Mouse (Mus musculus) neural tube, embryonic 15.5 days (tissue): ENCODE measurements around the gene Slc25a44. TPM values are rescaled to one million over a fixed set of nuclear protein-coding genes. Genes with fewer than 3 reads are reported as not detected.
"Not testable (repeated sequence)": the region's sequence is repeated elsewhere in the genome, so short reads cannot be mapped to it uniquely, and the experiment has no call there.

Experiments used
- ATAC-seq: fragments of 200-750 bp; cut with Nextera tagmentation; 2 replicates; pipeline ENCODE4 v1.8.0; 2017; ENCODE audit warnings: mild to moderate bottlenecking, moderate TSS enrichment, moderate library complexity; ENCODE audit not compliant: low FRiP score
- H3K27ac ChIP-seq: fragments of 300-500 bp; sonication (generic); replicated peaks from 2 replicates; pipeline ENCODE4 v1.5.1; 2015; ENCODE audit warnings: mild to moderate bottlenecking, inconsistent platforms
- H3K27me3 ChIP-seq: fragments of 300-500 bp; sonication (generic); replicated peaks from 2 replicates; pipeline ENCODE4 v1.6.1; 2015; ENCODE audit warnings: inconsistent platforms
- H3K36me3 ChIP-seq: fragments of 300-500 bp; sonication (generic); 2 replicates; pipeline ENCODE4 v1.6.1; 2015; ENCODE audit warnings: inconsistent platforms
- H3K4me1 ChIP-seq: fragments of 300-500 bp; sonication (generic); 2 replicates; pipeline ENCODE4 v1.6.1; 2015; ENCODE audit warnings: inconsistent platforms
- H3K4me2 ChIP-seq: fragments of 300-500 bp; sonication (generic); 2 replicates; pipeline ENCODE4 v1.6.1; 2015; ENCODE audit warnings: inconsistent platforms, mild to moderate bottlenecking, moderate library complexity
- H3K4me3 ChIP-seq: fragments of 300-500 bp; sonication (generic); replicated peaks from 2 replicates; pipeline ENCODE4 v1.5.1; 2015; ENCODE audit warnings: mild to moderate bottlenecking, inconsistent platforms
- H3K9ac ChIP-seq: fragments of 300-500 bp; sonication (generic); replicated peaks from 2 replicates; pipeline ENCODE4 v1.6.1; 2015; ENCODE audit warnings: mild to moderate bottlenecking, inconsistent platforms
- H3K9me3 ChIP-seq: fragments of 300-500 bp; sonication (generic); replicated peaks from 2 replicates; pipeline ENCODE4 v1.6.1; 2016; ENCODE audit warnings: inconsistent platforms
- WGBS: fragments of 180-500 bp; shearing (Covaris S2); methylation state at CpG from one replicate; pipeline ENCODE4 v1.1.7; 2015; ENCODE audit warnings: mixed read lengths; 5-methylcytosine and 5-hydroxymethylcytosine counted together
- polyA plus RNA-seq: library from polyadenylated mRNA; unstranded; fragments of >200 nt; fragmentation: Nextera tagmentation; extraction: Ambion mirVana; gene quantifications from 2 replicates; pipeline ENCODE4 v1.2.1, GENCODE M21; 2015

The Slc25a44 gene
- polyA plus RNA-seq, 1 experiment from 2014 or later: 36.4 TPM

- no peak overlapping the region for H3K4me2 ChIP-seq
- 94% methylated on average over 8 of the region's 8 CpGs for WGBS
- H3K36me3 ChIP-seq: peaks cover 67% of the 10 kb centered on the region
- no peak overlapping the region for H3K9ac ChIP-seq
- H3K4me3 ChIP-seq: no peak overlapping the region
- no peaks in the 10 kb centered on the region for H3K9me3 ChIP-seq
- H3K4me1 ChIP-seq: 0 out of 2 replicates have a peak, but pooled peaks cover 3% of the 10 kb centered on the region
- H3K27me3 ChIP-seq: 0 out of 2 replicates have a peak, but pooled peaks cover 3% of the 10 kb centered on the region
- no peak overlapping the region for H3K27ac ChIP-seq
- ATAC-seq: no peak
Observed at GRCm38 (mm10) chr3:88448443-88448842, 23.5 kb upstream of the Slc25a44 start.

GRCm38 (mm10) chr3:88447676-88448183 is 22.8 kb upstream of the Slc25a44 start:
- Histone ChIP-seq H3K9me3 (no peaks in the 10 kb centered on the region), H3K9ac (no peak overlapping the region), H3K4me1 (0 out of 2 replicates have a peak, but pooled peaks cover 3% of the 10 kb centered on the region), H3K4me2 (no peak overlapping the region), H3K4me3 (no peak overlapping the region), H3K27ac (no peak overlapping the region), H3K36me3 (peaks cover 60% of the 10 kb centered on the region), H3K27me3 (0 out of 2 replicates have a peak, but pooled peaks cover 3% of the 10 kb centered on the region)
- no peak for ATAC-seq
- 58% methylated on average over 8 of the region's 8 CpGs for WGBS

DNA sequence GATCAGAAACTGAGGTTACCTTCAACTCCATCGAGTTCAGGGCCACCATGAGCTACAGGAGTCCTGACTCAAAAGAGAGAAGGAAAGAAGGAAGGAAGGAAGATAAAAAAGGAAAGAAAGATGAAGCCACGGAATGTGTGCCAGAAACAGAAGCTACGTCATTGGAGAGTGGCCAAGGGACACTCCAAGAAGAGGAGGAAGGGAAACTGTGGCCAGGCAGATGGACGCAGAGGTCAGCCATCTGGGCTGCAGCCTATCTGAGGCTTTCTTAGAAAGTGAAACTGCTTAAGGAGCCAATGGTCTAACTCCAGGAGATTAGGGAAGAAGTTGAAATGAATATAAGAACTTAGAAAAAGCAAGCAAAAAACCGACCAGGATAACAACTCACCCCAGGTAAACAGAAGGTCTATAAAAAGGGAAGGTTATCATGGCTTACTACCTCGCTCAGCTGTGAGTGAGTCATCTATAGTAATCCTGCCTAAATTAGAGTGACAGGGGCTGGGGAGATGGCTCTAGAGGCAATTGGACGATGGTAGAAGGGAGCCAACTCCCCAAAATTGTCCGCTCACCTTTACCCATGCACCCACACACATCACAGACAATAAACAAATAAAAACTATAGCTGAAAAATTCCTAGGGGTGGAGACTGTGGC is 21.7 kb upstream of the Slc25a44 start:
- Histone ChIP-seq H3K27me3 (no peaks in the 10 kb centered on the region), H3K9me3 (no peaks in the 10 kb centered on the region), H3K4me1 (0 out of 2 replicates have a peak, but pooled peaks cover 3% of the 10 kb centered on the region), H3K4me2 (no peak overlapping the region), H3K4me3 (no peak overlapping the region), H3K9ac (no peak overlapping the region), H3K36me3 (peaks cover 54% of the 10 kb centered on the region), H3K27ac (no peak overlapping the region)
- 78% methylated on average over 8 of the region's 8 CpGs for WGBS
- no peak for ATAC-seq

DNA sequence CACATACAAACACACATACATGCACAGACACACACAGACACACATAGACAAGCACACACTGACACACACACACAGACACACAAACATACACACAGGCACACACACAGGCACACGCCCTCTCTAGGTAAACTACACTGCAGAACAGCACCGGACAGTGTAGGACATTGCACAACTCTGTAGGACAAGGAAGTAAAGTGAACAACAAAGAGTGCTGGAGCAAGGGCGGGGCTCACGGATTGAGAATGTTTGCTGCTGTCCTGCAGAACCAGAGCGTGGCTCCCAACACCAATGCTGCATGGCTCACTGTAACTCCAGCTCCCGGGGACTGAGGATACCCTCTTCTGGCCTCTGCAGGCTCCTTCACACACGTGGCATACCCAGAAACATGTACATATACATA is 17.9 kb upstream of the Slc25a44 start:
- no peaks in the 10 kb centered on the region for H3K27me3 ChIP-seq
- WGBS: 82% methylated on average over 7 of the region's 7 CpGs
- H3K36me3 ChIP-seq: peaks cover 54% of the 10 kb centered on the region
- no peak overlapping the region for H3K4me2 ChIP-seq
- no peak for ATAC-seq
- H3K4me1 ChIP-seq: peaks cover 6% of the 10 kb centered on the region; the same call in 1 of the 2 replicates
- no peak overlapping the region for H3K27ac ChIP-seq
- H3K9ac ChIP-seq: no peak overlapping the region
- H3K9me3 ChIP-seq: no peaks in the 10 kb centered on the region
- H3K4me3 ChIP-seq: no peak overlapping the region

DNA sequence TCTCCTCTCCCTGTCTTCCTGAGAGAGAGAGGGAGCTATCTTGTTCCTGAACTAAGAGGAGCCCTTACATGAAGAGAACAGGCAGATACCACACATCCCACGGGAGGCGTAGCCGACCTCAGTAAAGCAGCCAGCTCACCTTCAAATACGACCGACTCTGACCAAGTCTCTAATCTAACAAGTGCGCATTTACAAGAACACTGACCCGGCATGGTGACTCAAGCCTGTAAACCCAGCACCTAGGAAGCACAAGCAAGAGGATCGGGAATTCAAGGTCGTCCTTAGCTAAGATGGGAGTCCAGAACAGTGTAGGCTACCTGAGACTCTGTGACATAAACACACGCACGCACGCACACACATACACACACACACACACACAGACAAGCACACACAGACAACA is 17.5 kb upstream of the Slc25a44 start:
- H3K4me3 ChIP-seq: no peak overlapping the region
- no peaks in the 10 kb centered on the region for H3K27me3 ChIP-seq
- peaks cover 6% of the 10 kb centered on the region; the same call in 1 of the 2 replicates for H3K4me1 ChIP-seq
- no peak overlapping the region for H3K27ac ChIP-seq
- WGBS: 84% methylated on average over 12 of the region's 12 CpGs
- H3K4me2 ChIP-seq: no peak overlapping the region
- no peak overlapping the region for H3K9ac ChIP-seq
- H3K9me3 ChIP-seq: no peaks in the 10 kb centered on the region
- H3K36me3 ChIP-seq: peaks cover 54% of the 10 kb centered on the region
- no peak for ATAC-seq

GRCm38 (mm10) chr3:88440500-88441381 is 15.8 kb upstream of the Slc25a44 start:
- no peaks in the 10 kb centered on the region for H3K9me3 ChIP-seq
- peak; percentile 28; the same call in 1 of the 2 replicates for ATAC-seq
- H3K36me3 ChIP-seq: peaks cover 55% of the 10 kb centered on the region
- no peak overlapping the region for H3K27ac ChIP-seq
- no peak overlapping the region for H3K4me3 ChIP-seq
- peak overlapping the region; percentile 25 for H3K4me2 ChIP-seq
- peaks cover 6% of the 10 kb centered on the region; the same call in 1 of the 2 replicates for H3K4me1 ChIP-seq
- H3K9ac ChIP-seq: 0 out of 2 replicates have a peak overlapping the region, but pooled peaks have one; percentile 17
- H3K27me3 ChIP-seq: no peaks in the 10 kb centered on the region
- WGBS: 19% methylated on average over 27 of the region's 27 CpGs

DNA sequence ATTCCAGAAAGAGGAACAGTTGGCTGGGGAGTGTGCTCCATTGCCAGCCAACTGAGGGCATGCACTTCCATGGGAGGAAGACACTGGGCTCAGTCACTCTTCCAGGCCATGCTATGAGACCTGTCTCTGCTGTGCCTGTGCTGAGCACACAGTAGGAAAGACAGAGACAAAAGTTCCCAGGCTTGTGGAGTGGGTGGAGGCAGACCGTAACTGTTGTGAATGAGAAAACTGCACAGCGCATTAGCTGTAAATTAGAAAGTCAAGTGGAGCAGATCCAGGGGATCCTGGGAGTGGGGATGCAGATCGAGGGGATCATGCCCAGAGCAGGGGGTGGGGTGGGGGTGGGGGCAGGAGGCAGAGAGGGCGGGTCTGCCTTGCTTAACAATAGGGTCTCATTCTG is 14.6 kb upstream of the Slc25a44 start:
- Histone ChIP-seq H3K36me3 (peaks cover 55% of the 10 kb centered on the region), H3K4me1 (peaks cover 6% of the 10 kb centered on the region; the same call in 1 of the 2 replicates)
- WGBS: 28% methylated on average over 4 of the region's 4 CpGs

DNA sequence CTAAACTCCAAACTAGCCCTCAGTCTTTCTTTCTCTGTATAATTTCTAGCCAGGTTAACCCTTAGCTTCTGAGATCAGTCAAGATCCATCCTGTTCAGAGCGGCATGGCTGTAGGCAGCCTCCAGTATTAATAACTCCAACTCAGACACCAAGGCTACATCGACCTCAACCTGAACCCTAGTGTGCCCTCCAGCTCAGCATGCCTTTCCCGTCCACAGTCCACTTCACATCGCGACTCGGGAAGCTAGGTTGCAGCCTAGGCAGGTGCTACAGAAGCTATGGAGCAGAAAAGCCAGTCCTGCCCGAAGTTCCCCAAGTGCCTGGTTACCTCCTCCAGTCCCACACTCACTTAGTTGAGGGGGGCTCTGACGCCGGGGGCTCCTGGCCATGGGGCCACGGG is 12.5 kb upstream of the Slc25a44 start:
- peaks cover 6% of the 10 kb centered on the region; the same call in 1 of the 2 replicates for H3K4me1 ChIP-seq
- no peak overlapping the region for H3K4me3 ChIP-seq
- H3K27ac ChIP-seq: no peak overlapping the region
- H3K9me3 ChIP-seq: no peaks in the 10 kb centered on the region
- no peak overlapping the region for H3K9ac ChIP-seq
- 78% methylated on average over 10 of the region's 10 CpGs for WGBS
- H3K4me2 ChIP-seq: peak overlapping the region; percentile 51; the same call in 1 of the 2 replicates
- peaks cover 50% of the 10 kb centered on the region for H3K36me3 ChIP-seq
- no peak for ATAC-seq
- H3K27me3 ChIP-seq: no peaks in the 10 kb centered on the region

More for the DNA sequence above, 14.6 kb upstream of the Slc25a44 start:
- ATAC-seq: no peak
- no peak overlapping the region for H3K27ac ChIP-seq
- H3K9ac ChIP-seq: no peak overlapping the region
- no peaks in the 10 kb centered on the region for H3K27me3 ChIP-seq
- no peaks in the 10 kb centered on the region for H3K9me3 ChIP-seq
- H3K4me3 ChIP-seq: no peak overlapping the region
- H3K4me2 ChIP-seq: no peak overlapping the region

DNA sequence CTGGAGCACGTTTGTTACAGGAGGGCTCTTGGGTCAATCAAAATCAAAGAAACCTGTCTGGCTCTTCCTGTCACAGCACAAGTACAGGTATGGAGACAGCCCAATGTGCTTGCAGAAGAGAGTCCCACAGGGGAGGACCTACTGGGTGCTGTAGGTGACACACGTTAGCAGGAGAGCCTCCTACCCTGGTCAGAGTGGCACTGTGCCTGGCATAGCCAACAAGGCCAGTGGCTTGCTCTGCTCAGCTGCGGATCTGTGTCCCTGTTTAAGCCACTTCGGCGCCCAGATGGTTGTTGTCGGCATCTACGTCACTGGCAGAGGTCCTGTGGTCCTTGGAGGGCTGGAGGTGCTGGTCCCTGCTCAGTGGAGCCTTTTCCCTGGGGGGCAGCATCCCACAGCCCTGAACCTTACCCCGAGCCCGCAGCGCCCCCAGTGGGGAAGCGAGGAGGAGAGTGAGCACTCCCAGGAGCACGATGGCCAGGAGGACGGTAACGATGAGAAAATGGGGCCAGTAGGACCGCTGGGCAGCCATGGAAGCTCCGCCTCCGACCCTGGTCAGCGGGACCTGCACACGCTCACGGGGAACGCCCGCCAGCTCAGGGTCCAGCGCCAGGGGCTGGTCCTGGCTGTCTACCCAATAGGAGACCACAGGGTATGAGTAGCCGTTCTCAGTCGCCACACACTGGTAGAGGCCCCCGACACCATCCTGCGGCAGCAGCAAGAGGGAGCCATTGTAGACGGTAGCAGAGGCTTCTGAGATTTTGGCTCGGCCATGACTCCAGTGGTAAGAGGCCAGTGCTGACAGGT is 11.7 kb upstream of the Slc25a44 start:
- peaks cover 48% of the 10 kb centered on the region for H3K36me3 ChIP-seq
- H3K4me1 ChIP-seq: peaks cover 6% of the 10 kb centered on the region; the same call in 1 of the 2 replicates
- peak overlapping the region; percentile 51 for H3K4me2 ChIP-seq
- 11% methylated on average over 29 of the region's 29 CpGs for WGBS
- no peak overlapping the region for H3K9ac ChIP-seq
- peak overlapping the region; percentile 17; the same call in 1 of the 2 replicates for H3K4me3 ChIP-seq
- H3K27me3 ChIP-seq: no peaks in the 10 kb centered on the region
- no peaks in the 10 kb centered on the region for H3K9me3 ChIP-seq
- H3K27ac ChIP-seq: 0 out of 2 replicates have a peak overlapping the region, but pooled peaks have one; percentile 3
- peak; percentile 62 for ATAC-seq

DNA sequence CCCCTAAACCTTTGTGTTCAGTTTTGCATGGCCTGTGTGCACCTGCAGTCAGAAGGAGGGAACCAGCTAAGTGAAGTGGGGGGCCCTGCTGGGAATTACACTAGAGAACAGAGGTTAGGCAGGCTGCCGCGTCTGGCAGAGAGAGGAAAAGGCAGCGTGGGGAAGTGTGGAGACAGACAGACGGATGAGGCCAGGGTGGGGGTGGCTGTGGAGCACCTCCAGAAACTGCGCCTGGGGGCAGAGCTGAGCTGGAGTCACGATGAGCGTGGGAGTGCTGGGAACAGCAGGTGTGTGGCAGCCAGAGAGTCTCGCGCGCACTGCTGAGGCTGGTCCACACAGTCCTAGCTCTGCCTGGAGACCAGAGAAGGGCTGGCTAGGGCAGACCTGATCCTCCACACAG is 10.6 kb upstream of the Slc25a44 start:
- no peak overlapping the region for H3K9ac ChIP-seq
- WGBS: 64% methylated on average over 10 of the region's 10 CpGs
- H3K4me2 ChIP-seq: no peak overlapping the region
- H3K36me3 ChIP-seq: peaks cover 46% of the 10 kb centered on the region
- H3K27ac ChIP-seq: no peak overlapping the region
- no peaks in the 10 kb centered on the region for H3K9me3 ChIP-seq
- peaks cover 1% of the 10 kb centered on the region; the same call in 1 of the 2 replicates for H3K4me1 ChIP-seq
- H3K4me3 ChIP-seq: no peak overlapping the region
- no peaks in the 10 kb centered on the region for H3K27me3 ChIP-seq
- ATAC-seq: no peak

DNA sequence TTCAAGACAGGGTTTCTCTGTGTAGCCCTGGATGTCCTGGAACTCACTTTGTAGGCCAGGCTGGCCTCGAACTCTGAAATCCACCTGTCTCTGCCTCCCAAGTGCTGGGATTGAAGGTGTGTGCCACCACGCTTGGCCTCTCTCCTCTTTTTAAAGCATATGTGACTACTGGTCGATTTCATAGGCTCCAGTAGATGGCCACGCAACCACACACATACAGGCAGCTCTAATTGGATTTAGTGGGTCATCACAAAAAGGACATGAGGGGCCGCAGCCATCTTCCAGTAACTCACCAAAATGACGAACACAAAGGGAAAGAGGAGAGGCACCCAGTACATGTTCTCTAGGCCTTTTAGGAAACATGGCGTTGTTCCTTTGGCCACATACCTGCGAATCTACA is 3.7 kb upstream of the Slc25a44 start:
- H3K27me3 ChIP-seq, ATAC-seq, H3K9me3 ChIP-seq, H3K4me3 ChIP-seq, H3K4me2 ChIP-seq, H3K27ac ChIP-seq, H3K36me3 ChIP-seq, H3K9ac ChIP-seq: not testable (repeated sequence)
- H3K4me1 ChIP-seq: peaks cover 13% of the 10 kb centered on the region
- WGBS: 80% methylated on average over 8 of the region's 8 CpGs
